Mouse (Mus musculus) spleen, adult 2 months (tissue): ENCODE data around the gene Ercc1. TPM values are rescaled to one million over a fixed set of nuclear protein-coding genes. Genes with fewer than 3 reads are reported as not detected.
A peak's percentile ranks its signal among the peaks of the same experiment; 100 is the strongest.

ENCODE experiments used
- DNase-seq, 2 experiments: peaks; one replicate each; pipeline versions ENCODE4 v3.0.0 to v3.0.0-alpha.2; 2012 to 2021; ENCODE audit warnings: low spot score in 2 of 2, low read depth in 1 of 2
- H3K27ac ChIP-seq: fragments of 200-500 bp; 2 replicates; pipeline ENCODE4 v1.5.1; 2012; ENCODE audit warnings: low read length, inconsistent platforms; ENCODE audit not compliant: insufficient read depth
- H3K27me3 ChIP-seq: fragments of 200-500 bp; 2 replicates; pipeline ENCODE4 v1.6.1; 2012; ENCODE audit warnings: mild to moderate bottlenecking, moderate library complexity, low read length, inconsistent platforms; ENCODE audit not compliant: control insufficient read depth, insufficient read depth
- H3K36me3 ChIP-seq: fragments of 200-500 bp; 2 replicates; pipeline ENCODE4 v1.6.1; 2012; ENCODE audit warnings: mild to moderate bottlenecking, low read length, inconsistent platforms; ENCODE audit not compliant: control insufficient read depth, insufficient read depth
- H3K4me1 ChIP-seq: fragments of 200-500 bp; 2 replicates; pipeline ENCODE4 v1.6.1; 2011; ENCODE audit warnings: inconsistent platforms; ENCODE audit not compliant: control insufficient read depth, insufficient read depth, insufficient read length
- H3K4me3 ChIP-seq: fragments of 200-500 bp; 2 replicates; pipeline ENCODE4 v1.5.1; 2011; ENCODE audit warnings: mild to moderate bottlenecking, inconsistent platforms; ENCODE audit not compliant: insufficient read depth, insufficient read length; ENCODE audit errors: extremely low read depth
- CTCF ChIP-seq: fragments of 200-500 bp; IDR thresholded peaks from 2 replicates; pipeline ENCODE4 v1.5.1; 2011; ENCODE audit warnings: mild to moderate bottlenecking, inconsistent platforms; ENCODE audit not compliant: insufficient read depth, insufficient read length, insufficient replicate concordance; ENCODE audit errors: extremely low read depth
- POLR2A ChIP-seq: fragments of 200-500 bp; IDR thresholded peaks from 2 replicates; pipeline ENCODE4 v1.6.1; 2011; ENCODE audit warnings: low read depth, low read length, inconsistent platforms
- WGBS: fragments of 180-500 bp; shearing (Covaris S2); methylation state at CpG from one replicate; pipeline ENCODE4 v1.1.7; 2018; 5-methylcytosine and 5-hydroxymethylcytosine counted together
- polyA plus RNA-seq: library from polyadenylated mRNA; depleted of rRNA; stranded (reverse); fragments of >200 nt; gene quantifications from 2 replicates; pipeline ENCODE4 v1.2.3, GENCODE M21; 2012

Gene Ercc1
- polyA plus RNA-seq, 1 experiment: 29.9 TPM

- no peak overlapping the region for H3K27ac ChIP-seq
- peaks cover 10% of the 10 kb centered on the region for H3K27me3 ChIP-seq
- H3K36me3 ChIP-seq: no peaks in the 10 kb centered on the region
- TF ChIP-seq CTCF (no peak), POLR2A (no peak)
- WGBS: 76% methylated on average over 16 of the region's 16 CpGs
- peaks cover 17% of the 10 kb centered on the region; the same call in 1 of the 2 replicates for H3K4me1 ChIP-seq
- DNase-seq: no peak
- no peak overlapping the region for H3K4me3 ChIP-seq
Measured at GRCm38 (mm10) chr7:19305796-19306765, 38.5 kb upstream of the Ercc1 start.

- WGBS: 84% methylated on average over 25 of the region's 25 CpGs
- Histone ChIP-seq H3K4me1 (peaks cover 17% of the 10 kb centered on the region; the same call in 1 of the 2 replicates), H3K4me3 (no peak overlapping the region), H3K36me3 (no peaks in the 10 kb centered on the region), H3K27me3 (peaks cover 10% of the 10 kb centered on the region), H3K27ac (no peak overlapping the region)
- no peak for DNase-seq
- TF ChIP-seq CTCF: no peak
- no peak for TF ChIP-seq POLR2A
Measured at GRCm38 (mm10) chr7:19306819-19307738, 37.5 kb upstream of the Ercc1 start.

- 4% methylated on average over 18 of the region's 18 CpGs for WGBS
- H3K27ac ChIP-seq: peak overlapping the region; percentile 86
Measured at GRCm38 (mm10) chr7:19307739-19308453, 36.7 kb upstream of the Ercc1 start.

GRCm38 (mm10) chr7:19308454-19309277 lies 35.9 kb upstream of the Ercc1 start:
- H3K27me3 ChIP-seq: peaks cover 10% of the 10 kb centered on the region
- DNase-seq: peak; percentile 84 to 95
- H3K36me3 ChIP-seq: no peaks in the 10 kb centered on the region
- H3K4me1 ChIP-seq: peaks cover 14% of the 10 kb centered on the region; the same call in 1 of the 2 replicates
- under 1% methylated on average over 58 of the region's 58 CpGs for whole genome bisulfite sequencing
- H3K27ac ChIP-seq: peak overlapping the region; percentile 86
- TF ChIP-seq POLR2A (peak; percentile 46), CTCF (no peak; the same call in 1 of the 2 replicates)
- H3K4me3 ChIP-seq: peak overlapping the region; percentile 67

More at GRCm38 (mm10) chr7:19307739-19308453, 36.7 kb upstream of the Ercc1 start:
- H3K4me1 ChIP-seq: peaks cover 17% of the 10 kb centered on the region; the same call in 1 of the 2 replicates
- H3K4me3 ChIP-seq: peak overlapping the region; percentile 67
- H3K36me3 ChIP-seq: no peaks in the 10 kb centered on the region
- peak in 1 of 2 experiments; percentile 60 for DNase-seq
- TF ChIP-seq POLR2A (no peak), CTCF (no peak)
- peaks cover 10% of the 10 kb centered on the region for H3K27me3 ChIP-seq

- TF ChIP-seq CTCF (no peak), POLR2A (no peak)
- DNase-seq: no peak
- Histone ChIP-seq H3K4me1 (peaks cover 13% of the 10 kb centered on the region; the same call in 1 of the 2 replicates), H3K4me3 (peak overlapping the region; percentile 57), H3K27me3 (peaks cover 6% of the 10 kb centered on the region), H3K36me3 (no peaks in the 10 kb centered on the region), H3K27ac (no peak overlapping the region)
- under 1% methylated on average over 48 of the region's 48 CpGs for WGBS
Measured at GRCm38 (mm10) chr7:19309278-19309883, 35.2 kb upstream of the Ercc1 start.
